Mouse (Mus musculus) left cerebral cortex, adult 9 months (tissue): ENCODE results near the gene Parpbp.

ENCODE experiments used
- DNase-seq, 2 experiments: peaks; one replicate each; pipeline ENCODE4 v3.0.0; 2022; ENCODE audit warnings: low spot score in 2 of 2

The Parpbp gene

DNA sequence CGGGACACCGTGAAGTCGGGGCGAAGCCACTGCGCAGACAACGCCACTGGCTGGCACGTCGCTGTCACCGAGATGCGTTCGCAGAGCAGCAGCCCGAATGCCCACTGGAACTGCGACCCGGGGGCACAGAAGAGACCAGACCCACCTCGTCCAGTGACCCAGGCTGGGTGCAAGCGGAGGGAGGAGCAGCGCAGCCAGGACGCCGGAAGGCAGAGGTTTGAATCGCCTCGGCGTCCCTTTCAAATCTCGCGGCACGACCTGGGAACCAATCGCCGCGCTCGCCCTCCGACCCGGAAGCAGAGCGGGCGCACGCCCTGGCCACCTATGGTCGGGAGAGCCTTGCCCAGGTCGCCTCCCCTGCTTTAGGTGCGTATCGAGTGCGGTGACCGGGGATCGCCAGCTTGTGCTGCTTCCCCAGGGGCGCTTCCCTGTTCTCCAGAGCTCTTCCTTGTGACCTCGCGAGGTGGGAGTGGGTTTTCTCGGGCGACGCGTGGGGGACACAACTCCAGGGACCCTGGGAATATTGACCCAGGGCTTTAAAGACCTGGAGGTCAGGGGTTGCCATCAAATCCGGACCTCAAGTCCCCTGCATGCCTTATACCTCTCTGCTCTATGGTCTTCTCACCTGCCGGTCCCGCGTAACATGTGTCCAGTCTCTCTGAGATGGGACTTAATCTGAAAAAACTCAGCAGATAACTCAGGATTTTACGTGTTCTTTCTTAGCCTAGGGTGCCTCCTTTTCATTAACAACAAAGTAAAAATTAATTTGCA is at the start of gene Parpbp, which contains the start of gene Nup37:
Parpbp (minus strand) TSS at position 235 of the 771 bp plus-strand sequence.
Nup37 (plus strand) TSS at position 286 of the 771 bp plus-strand sequence.
- DNase-seq: peak; percentile 47 to 82

DNA sequence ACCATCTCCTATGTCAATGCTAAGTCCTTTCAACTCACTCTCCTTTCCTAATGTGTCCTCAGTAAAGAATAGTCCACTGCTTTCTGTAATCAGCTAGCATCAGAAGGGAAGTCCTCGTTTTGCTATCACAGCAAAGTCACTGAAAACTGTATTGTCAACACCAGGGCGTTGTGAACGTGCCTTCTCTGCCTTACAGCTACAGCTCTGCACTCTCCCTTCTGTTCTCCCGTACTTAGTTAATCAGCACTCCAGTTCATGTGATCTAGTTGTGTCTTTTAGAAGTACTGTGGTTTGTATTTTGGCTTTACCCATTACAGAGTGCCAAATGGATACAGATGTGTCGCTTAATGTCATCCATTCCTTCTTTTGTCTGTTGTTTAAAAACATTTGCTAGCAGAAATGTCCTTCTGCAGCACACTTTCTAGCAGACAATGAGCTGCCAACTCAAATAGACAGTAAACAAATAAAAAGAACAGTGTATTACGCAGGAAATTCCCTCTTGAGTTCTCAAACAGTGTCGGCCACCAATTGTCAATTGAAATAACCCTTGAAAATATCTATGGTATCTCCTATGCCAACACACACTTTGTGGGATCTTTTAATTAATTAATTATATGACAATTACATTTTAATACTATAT is 20.8 kb upstream of the Parpbp start:
- DNase-seq: no peak

DNA sequence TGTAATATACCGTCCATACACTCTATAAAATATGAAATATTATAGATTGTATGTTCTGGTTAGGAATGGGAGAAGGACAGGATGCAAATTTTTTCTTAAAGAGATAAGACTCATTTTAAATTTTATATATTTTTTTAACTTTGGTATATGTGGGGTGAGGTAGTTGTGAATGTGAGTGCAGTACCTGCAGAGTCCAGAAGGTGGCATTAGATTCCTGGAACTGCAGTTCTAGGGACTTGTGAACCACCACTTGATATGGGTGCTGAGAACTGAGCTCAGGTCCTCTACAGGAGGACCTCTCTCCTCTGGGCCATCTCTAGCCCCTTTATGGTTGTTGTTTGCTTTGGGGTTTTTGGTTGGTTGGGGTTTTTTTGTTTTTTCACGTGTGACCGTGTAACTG is 19.4 kb upstream of the Parpbp start:
- no peak for DNase-seq

DNA sequence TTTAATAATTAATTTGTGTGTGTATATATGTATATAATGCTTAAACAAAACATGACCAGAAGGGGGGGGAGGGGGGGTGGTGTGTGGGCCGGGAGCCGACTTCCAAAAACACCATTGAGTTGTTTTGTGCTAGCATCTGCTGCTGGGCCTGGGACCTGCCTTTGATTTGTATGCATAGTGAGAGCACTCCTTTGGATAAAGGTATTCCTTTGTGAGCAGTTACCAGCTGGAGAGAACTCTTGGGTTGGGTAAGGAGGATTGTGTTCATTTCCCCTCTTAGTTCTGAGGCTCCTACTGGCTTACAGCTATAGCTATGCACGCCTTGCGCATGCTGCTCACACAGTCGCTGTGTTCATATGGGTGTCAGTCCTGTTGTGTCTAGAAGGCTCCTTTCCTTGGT is 15.9 kb upstream of the Parpbp start:
- no peak for DNase-seq

DNA sequence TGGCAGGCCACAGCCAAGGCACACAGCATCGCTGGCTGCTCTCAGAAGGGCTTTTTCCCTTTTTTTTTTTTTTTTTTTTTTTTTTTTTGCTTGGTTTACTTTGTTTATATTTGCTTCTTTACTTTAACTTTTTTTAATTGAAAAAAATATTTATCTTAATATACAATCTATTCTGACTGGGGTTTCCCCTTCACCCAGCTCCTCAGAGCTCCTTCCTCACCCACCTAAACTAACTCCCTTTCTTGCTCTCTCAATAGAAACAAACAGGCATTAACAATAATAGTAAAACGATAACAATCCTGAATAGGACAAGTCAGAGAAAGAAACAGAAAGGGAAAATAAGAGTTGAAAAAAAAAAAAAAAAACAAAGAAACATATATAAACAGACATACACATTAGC is 15.4 kb upstream of the Parpbp start:
- no peak for DNase-seq

DNA sequence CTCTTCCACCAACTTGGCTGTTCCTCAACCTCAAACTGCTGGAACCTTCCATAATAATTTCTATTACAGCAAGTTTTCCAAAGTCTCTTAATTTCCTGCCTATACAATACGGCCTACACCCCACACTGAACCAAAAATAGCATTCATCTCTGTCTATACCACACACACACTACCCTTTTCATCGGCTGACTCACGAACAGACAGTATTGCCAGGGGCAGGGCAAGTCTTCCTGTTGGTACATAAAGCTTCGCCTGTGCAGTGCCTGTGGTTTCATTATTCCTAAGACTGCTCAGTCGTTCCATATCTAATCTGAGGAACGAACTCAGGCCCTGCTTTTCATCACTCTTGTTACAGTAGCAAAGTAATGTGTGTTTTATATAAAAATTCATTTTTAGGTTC is 4.9 kb upstream of the Parpbp start:
- peak in 1 of 2 experiments; percentile 7 for DNase-seq

DNA sequence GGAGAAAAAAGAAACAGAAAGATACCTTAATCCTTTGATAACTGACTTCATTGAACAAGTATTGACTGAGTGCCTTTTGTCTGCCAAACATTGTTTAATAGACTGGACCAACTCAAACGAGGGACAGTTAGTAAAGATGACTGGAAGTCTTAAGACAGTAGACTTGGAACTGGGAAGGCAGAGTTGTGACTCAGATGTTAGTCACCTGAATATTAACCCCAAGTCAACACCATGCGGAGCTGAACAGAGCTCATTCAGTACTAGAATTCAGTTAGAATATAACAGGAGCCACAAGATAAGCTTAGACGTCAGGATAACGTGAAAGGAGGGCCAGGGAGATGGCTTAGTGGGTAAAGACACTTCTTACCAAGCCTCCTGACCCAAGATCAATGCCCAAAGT is 3.6 kb upstream of the Parpbp start:
- DNase-seq: no peak

DNA sequence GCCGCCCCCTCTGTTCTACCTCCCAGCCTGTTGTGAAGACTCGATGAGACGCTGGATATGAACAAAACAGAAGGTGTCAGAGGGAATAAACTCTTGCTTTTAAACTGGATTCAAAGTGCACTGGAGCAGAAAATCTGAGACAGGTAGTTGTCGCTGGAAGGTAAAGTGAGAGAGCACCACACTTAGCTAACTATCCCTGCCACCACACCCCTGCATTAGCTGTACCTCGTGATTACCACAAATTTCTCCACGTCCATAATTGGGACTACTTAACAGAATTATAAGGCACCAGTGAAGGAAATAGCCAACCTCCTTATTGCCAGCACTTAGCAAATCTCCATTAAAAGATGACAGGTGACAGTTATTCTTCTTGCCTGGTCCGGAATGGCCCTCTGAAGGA is 554 bp downstream of the Parpbp start:
- DNase-seq: no peak

DNA sequence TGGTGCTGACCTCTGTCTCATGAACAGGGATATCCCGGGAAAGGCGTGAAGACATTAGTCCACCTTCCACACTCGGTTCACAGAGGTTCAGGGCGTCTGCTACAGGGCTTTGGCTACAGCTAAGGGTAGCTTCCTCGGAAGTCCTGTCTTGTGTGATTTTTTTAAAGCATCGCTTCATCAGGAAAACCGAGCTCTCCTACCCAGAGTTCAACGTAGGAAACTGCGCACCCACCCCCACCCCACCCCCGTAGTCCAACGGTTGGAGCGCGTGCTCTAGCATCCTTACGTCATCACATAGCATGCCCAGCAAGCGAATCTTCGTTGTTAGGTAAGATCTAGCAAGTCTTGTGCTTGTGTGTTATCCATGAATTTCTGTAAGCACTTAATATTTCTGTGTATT is 11.1 kb downstream of the Parpbp start:
- no peak for DNase-seq

DNA sequence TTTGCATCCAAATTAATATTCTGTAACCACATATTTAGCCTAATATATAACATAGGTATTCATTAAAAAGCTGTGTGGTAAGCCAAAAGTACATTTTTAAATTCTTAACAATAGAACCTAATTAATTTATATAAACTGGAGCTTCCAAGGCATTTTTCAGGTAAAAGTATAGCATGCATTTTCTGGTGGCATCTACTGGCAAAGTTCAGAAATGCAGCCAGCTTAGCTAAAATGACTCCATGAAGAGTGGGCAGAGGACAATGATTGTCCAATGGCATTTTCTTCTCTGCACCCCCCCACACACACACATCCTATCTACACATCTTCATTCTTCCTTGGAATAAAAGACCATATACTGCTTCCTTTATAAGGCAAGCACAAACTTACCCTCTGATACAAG is 27.0 kb downstream of the Parpbp start:
- DNase-seq: no peak

DNA sequence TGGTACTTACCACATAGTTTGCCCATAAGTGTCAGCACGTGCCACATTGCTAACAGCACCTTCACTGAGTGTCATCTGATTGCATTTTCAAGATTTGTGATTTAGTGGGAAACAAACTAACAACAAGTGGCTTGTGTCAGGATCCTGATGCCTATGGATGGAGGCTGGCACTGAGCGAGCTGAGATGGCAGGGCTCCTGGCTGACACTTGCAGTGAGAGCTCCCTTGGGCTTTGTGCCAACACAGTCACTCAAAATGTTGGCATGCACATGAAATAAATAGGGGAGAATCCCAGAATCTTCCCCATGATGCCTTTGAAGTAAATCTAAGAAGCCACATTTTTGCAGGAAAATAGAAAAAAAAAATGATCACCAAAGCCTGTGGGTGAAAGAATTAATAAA is 33.5 kb downstream of the Parpbp start:
- no peak for DNase-seq

DNA sequence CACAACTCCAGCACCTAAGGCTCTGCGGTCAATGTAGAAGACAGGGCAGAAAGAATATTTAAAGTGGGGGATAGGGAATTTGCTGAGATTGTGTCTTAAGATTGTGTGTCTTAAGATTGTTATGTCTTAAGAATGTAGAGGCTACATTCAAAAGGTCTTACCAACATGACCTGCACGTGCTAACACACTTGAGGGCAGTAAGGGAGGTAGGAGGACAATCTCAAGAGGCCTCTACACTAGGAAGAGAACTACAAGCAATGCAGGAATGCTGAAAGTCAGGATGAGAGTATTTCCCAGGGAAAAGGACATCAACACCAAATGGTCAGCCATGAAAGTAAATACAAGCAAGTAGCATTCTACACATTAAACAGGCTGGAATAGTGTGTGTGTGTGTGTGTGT is 40.6 kb downstream of the Parpbp start:
- no peak for DNase-seq

DNA sequence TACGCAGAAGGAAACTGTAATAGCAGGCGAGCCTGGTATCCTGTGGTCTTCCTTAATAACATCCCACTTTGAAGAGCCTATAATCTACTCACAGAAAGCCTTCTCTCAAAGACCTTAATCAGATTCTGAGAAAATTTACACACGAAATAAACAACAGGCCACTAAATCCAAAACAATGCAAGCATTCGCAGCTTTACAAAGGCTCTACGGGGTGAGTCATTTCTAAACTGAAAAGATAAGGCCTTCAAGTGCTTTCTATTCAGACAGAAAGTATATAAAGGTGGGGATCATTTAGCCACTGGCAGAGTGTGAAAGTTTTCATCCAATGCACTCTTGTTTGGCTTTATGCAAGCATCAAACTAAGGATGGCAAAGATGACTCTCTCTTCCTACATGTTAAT is 56.0 kb downstream of the Parpbp start, which contains the start of gene Pmch:
Pmch (plus strand) TSS at position 301 of the 400 bp plus-strand sequence.
- DNase-seq: no peak

DNA sequence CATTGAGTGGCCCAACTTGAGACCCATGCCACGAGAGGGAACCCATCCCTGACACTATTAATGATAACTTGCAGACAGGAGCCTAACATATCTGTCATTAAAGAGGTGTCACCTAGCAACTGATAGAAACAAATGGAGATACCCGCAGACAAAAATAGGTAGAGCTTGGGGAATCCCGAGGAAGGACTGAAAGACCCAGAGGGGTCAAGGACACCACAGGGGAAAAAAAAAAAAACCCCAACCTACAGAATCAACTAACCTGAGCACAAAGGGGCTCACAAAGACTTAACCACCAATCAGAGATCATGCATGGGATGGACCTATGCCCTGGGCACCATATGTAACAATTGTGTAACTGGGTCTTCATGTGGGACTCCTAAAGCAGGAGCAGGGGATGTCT is 79.4 kb downstream of the Parpbp start:
- no peak for DNase-seq

DNA sequence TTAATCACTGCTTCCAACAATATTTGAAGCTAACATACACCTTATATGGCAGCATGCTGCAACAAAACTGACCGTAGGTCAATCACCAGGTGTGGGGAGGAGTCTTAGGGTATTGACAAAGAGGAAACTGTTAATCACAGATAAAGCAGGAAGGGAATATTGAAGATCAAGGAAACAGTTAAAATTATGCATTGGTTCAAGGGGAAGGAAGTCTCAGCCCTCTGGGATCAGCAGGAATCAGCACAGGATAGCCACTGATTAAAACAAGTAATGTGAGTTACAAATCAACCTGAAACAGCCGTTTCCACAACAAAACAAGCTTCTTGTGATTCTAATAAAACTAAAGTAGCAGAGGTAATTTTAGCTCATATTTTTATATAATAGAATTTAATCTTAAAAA is 81.9 kb downstream of the Parpbp start:
- DNase-seq: no peak

DNA sequence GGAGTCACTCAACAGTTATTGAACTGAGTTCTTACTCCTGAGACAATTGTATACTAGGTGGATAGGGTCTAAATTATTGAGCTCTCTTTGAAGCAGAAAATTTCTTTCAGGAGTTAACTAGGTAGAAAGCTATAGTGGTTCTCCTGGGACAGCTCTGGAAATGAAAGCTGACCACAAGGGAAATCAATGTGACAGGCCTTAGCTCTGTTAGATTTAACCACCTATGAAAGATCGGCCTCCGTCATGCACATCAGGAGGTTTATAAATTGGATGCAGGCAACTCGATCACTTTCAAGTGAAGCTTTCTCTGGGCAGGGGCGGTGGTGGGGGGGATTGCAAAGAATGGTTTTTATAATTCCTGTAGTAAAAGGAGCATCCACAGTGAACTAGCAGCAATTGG is 83.3 kb downstream of the Parpbp start:
- DNase-seq: no peak

DNA sequence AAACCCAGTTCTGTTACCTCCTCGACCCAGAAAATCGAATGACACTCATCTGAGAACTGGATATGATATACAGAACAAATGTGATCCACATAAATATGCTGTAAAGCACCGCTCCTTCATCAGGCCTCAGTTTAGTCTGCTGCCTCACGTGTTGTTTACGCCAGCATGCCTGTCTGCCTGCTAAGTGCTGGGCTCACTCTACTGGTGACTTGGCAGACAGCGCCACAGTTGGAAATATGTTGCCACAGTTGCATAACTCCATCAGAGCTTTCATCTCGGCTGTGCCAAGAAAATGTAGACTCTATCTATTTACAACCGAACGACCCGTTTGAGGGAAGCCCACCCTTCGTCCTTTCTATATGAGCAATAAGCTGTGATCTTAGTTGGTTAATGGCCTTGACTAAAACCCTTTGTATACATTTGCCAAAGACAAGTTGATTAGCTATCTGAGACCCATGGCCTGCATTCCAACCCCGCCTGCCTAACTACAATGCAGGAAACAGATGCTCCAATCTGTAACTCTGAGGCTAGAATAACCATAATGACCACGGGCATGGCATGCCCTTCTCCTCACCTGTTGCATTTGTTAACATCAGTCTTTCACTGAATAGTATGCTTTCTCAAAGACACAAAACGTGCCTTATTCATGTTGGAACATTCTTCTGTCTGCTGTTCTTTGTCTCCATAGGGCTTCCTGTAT is 89.6 kb downstream of the Parpbp start:
- peak in 1 of 2 experiments; percentile 20 for DNase-seq

DNA sequence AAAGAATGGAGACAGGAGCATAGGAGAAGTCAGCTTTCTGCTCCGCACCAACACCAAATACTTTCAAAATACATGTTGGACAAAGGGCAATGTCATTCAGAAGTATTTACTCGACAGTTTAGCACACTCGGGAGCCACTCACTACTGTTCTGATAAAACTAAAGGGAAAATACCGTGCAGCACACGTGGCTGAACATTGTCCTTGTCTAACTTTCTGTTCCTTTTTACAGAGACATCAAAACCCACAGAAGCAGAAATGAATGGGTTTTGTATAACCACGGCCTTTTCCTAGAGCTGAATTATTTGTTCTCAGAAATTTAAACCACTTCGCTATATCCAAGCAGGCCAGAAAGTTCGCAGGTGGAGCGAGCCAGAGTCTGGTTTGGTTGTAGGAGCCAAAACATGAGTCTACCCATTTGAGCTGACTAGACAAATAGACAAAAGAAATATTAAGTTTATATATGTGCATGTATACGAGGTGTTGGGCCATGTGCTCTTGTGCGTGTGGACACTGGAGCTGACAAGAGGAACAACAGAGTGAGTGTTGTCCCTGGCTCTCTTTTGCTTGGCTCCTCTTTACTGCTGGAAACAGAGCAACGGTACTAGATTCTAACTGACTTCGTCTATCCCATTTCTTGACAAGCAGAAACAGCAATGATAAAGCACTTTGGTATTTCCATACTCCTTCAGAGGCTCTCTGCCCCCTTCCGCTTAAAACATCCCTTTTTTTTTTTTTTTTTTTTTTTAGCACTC is 92.3 kb downstream of the Parpbp start:
- DNase-seq: no peak

DNA sequence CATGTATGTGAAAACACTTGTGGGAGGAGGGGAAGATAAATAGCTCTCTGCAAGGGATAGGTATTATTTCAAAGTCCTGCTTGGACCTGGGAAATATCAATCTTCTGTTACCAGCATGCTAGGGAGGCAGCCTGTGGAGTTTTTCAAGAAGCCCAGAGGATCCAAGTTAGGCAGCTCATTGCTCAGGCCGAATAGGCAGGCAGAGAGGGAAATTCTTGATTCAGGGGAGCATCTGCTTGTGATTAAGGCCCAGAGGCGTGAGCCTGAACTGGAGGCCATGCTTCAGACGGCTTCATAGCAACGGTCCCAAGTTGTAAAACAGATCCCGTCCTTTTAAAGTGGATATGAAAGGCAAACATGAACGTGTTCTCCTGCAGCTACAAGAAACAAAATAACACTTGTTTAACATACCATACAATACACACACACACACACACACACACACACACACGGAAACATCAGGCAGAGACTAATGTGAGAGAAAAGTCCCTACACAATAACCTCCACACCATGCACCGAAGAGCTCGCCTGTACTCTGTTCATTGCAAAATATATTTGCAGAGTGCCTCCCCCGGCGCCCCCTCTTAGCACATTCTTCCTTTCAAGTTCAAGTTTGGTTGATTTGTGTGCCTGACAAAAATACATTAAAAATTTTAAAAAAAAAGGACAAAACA is 100.5 kb downstream of the Parpbp start:
- no peak for DNase-seq

DNA sequence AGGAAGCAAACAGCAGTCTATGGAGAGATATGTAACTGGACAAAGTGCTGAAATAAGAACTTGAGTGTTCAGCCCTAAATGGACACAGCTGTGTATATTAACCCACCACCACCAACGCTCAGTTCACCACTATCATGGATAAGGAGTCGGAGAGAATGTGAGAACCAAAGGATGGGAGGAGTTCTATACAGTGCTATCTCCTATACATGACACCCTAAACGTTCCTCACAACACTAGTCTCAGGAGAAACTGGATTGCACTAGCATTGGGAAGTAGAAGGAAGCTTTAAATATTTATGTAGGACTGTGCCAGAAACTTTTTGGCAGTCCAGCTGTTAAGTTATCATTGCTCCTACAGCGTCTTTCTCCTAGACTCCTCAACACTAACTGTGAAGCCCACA is 102.4 kb downstream of the Parpbp start:
- no peak for DNase-seq
